Mouse (Mus musculus) C2C12 (cell line): ENCODE results near the gene Pitpnm1.

ENCODE experiments used
- CTCF ChIP-seq: IDR thresholded peaks from one replicate; pipeline ENCODE4 v1.5.1; 2011; ENCODE audit not compliant: control insufficient read depth, insufficient read depth, insufficient read length
- MYOG ChIP-seq: IDR thresholded peaks from one replicate; pipeline ENCODE4 v1.6.1; 2011; ENCODE audit not compliant: control insufficient read depth, insufficient read length; ENCODE audit errors: extremely low read depth

GRCm38 (mm10) chr19:4153232-4153654 lies 53.4 kb downstream of the Pitpnm1 start, which contains the start of gene Ptprcap:
- no peak for TF ChIP-seq CTCF
- no peak for TF ChIP-seq MYOG
